Mouse (Mus musculus) left cerebral cortex, adult 8-10 months (tissue): ENCODE measurements at regions not wholly inside any gene's neighbourhood (a gene's known extent, or its start where the extent isn't known, plus 50 kb on each side); places are given as distances from the start of the nearest gene placed in this dataset.

Experiments
- DNase-seq, 2 experiments: peaks; one replicate each; pipeline ENCODE4 v3.0.0; 2022; ENCODE audit warnings: low spot score in 2 of 2

DNA sequence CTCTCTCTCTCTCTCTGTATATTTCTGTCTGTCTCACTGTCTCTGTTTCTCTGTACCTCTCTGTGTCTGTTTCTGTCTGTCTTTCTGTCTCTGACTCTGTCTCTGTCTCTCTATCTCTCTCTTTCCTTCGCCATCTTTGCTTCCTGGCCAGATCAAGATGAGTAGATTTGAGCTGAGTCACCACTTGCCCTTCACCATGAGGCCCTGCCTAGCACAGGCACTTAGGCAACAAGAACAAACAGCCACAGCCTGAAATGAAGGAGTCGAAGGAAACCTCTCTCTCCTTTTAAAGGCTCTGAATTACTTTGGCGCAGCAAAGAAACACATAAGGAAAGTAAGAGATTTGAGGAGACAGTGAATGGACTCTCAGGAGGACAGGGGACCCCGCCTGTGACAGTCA is 69.4 kb upstream of the Clint1 start:
- DNase-seq, result no peak

DNA sequence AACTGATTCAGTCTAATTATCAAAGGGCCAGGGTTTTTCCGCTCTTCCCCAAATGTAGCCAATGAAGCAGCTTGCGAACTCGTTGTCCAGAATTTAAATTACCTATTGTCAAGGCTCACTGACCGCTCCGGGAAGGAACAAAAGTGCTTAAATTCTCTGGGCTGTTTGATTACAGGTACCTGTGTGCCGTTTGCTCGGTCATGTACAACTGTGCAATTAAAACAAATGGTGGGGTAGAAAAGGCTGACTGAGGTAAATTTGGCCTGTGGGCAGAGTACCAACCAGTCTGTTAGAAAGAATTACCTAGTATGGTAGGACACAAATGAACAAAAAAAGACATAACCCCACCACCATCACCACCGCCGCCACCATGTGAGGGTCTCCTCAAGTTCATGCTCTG is 66.0 kb upstream of the Clint1 start:
- no peak for DNase-seq

DNA sequence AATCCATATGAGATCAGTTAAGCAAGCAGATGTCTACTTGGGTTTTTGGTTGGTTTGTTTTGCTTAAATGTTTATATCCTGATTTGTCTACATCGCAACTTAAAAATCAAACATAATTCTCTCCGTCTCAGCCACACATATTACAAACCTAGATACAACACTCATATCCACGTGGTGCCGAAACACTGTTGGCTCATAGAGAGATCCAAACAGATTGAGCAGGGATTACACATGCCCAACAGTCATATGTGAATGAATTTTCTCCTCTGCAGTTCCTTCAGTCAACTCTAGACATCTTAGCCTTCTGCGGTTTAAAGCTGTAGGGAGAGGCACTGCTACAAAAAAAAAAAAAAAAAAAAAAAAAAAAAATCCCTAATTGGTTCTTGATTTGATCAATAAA is 64.4 kb upstream of the Clint1 start:
- no peak for DNase-seq

DNA sequence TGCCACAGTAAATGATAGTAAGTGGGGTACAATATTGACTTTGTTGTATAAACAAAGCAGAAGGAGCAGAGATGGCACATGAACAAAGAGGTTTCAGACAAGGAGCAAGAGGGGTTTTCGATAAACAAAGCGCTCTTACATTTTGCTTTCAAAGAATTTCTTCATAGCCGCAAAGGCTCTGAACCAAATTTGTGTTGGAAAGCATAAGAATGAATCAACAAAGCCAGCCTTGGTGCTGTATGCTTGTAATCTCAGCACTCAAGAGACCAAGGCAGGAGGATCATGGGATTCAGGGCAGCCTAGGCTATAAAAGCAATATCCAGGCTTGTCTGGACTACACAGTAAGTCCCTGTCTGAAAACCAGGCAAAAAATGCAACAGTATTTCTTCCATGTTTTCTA is 62.0 kb upstream of the Clint1 start:
- no peak for DNase-seq

DNA sequence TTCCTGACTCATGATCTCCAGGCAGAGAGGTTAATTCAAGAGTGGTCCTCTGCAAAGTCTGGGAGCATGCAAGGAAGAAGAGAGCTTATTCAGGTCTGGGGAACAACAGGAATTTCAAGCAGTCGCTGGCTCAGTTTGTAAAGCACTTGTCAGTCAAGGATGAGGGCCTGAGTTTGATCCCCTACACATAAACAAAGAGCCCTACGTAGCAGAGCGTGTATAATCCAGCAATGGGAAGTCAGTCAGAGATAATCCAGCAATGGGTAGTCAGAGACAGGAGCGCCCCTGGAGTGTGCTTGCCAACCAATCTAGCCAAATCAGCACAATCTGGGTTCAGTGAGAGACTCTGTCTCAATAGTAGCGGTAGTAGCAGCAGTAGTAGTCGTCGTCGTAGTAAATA is 61.3 kb upstream of the Clint1 start:
- DNase-seq, result no peak

DNA sequence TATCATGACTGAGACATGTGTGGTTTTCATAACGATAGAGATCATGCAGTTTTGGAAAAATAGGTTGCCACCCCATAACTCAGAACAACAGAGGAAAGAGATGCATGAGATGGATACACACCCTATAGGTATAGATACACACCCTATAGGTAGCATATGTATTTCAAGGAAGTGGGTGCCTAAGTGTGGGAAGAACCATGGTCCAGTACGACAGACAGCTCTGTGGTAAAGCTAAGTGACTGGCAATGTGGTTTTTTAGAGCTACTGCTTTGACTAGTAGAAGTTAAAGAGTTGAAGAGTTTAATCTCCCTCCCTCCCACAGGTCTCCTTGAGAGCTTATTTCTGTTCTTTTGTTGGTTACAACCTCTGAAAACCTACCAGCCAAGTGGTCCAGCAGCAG is 60.2 kb upstream of the Clint1 start:
- no peak for DNase-seq

DNA sequence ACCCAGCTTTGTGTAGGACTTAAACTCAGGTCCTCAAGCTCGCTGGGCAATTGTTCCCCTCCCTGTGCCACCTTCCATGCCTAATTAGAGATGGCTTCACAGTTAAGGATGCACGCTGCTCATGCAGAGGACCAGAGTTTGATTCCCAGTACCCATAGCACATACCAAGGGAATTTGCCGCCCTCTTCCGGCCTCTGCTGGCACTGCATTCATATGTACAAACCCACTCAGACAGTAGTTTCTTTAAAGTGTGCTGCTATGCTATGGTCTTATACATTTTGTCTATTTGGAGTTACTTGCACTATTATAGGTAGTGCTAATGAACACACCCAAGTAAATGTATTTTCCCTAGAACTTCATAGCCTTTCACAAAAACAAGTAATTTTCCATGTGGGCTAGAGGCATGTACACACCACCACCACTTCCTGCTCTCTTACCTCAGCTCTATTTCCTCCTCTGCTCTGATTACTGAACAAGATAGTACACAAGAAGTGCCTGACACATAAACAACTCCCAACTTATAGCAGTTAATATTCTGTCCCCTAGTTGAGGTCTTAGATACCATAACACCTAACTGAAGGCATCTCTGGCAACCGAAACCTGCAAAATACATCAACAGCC is 57.4 kb upstream of the Clint1 start:
- DNase-seq, result no peak

DNA sequence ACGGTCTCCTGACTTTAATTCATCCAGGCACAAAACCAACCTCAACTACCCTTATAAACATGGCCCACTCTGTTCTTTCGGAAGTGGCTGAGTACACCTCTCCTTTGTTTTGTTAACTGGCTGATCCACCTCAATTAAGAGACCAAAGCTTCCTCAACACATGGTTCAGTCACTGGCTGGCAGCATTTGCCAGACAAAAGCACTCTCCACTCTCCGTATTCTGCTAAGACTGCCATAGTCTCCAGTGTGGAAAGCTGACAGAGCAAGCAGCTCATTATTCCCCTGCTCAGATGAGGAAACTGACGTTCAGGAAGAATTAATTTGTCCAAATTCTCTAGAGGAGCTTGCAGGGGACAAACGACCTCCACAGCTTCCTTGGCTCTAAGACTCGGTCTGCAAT is 56.5 kb upstream of the Clint1 start:
- no peak for DNase-seq

DNA sequence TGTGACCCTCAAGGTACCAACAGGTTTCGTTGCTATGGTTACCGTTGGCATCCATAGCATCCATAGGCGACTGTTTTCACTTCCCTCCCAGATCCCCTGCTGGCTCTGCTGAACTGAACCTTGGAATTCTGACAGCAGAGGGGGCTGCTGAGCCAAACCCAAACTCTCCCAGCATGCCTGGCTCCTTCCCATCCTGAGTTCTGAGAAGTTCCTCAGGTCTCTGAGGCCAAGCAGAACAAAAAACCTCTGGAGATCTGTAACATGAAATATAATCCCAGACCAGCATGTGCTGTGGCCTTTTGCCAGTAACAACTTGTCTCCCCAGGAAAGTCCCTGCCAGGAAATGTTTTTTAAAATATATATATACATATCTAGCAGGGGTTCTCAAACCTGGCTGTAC is 56.1 kb upstream of the Clint1 start:
- DNase-seq, result peak; percentile 11 to 40

DNA sequence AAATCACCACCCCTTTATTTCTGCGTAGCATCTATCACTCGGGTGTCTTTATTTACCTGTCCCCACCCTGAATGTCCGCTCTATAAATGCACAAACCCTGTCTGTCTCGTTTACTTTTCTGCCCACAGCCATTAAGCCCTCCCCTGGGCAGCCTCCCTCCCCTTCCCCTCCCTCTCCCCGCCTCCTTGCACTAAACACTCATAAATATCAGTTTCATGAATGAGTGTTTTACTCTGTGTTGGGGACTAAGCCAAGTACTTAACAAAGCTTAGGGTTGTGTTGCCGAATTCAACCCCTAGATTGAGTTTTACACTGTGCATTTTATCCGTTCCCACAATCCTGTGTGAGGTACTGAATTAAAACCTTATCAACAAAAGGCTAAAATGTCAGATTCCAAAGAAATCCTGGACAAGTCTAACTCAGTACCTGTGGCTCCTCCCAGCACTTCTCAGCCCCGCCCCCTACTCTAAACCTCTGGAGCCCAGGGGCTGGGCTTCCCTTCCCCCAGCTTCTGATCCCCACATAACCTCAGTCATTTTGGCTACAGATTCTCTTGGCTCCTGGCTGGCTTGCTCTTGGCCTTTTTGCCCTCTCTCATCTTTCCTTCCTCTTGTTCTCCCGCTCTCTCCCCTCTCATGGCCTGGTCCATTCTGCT is 52.0 kb upstream of the Clint1 start:
- DNase-seq, result no peak
